Mouse (Mus musculus): ENCODE measurements around the gene Pla2g12b. TPM values are rescaled to one million over a fixed set of nuclear protein-coding genes. Genes with fewer than 3 reads are reported as not detected.
"Not testable (repeated sequence)": the region's sequence is repeated elsewhere in the genome, so short reads cannot be mapped to it uniquely, and the experiment has no call there.

Gene Pla2g12b
- not detected in 3 replicates for total RNA-seq (2017)

DNA sequence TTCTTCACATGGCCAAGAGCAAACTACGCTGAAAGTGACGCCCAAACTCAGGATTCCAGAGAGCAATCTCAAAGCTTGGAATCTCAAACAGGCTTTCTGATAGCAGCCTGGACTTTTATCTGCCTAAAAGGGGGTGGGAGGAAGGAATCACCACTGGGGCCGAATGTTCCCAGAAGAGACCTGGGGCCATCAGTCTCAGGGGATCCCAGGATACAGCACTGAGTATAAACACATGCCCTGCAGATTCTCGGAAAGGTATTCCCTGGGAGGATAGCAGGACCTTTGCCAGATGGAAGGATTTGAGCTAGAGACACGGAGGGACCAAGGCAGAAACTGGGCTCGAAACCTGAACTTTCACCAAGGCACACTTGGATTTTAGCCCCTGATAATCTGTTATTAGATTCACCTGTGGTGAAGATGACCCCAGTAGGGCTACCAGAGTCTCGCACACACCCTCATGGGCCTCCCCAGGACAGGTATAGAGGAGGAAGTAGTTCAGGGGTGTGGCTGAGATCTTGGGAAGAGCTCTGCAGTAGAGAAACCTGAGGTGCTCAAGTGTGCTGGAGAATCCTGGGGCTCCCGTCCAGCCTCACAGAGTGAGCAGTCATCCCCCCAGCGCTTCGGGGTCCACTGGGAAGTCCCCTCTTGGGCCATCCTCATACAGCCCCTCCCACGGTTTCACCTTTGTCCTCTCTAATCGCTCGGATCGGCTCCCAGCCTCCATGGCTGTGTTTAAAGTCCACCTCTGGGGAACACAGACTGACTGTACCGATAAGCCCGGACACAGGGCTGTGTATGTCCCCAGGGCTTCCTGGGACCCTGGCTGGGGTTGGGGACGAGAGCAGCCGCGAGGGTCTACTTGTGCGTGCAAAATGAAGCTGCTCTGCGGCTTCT, at the start of gene Pla2g12b:
TSS of gene Pla2g12b (plus strand) at position 762 of the 894 bp plus-strand sequence.
- no peak for ATAC-seq (replicated peaks; ENCODE audit: insufficient number of reproducible peaks, low FRiP score, low TSS enrichment, poor library complexity, severe bottlenecking)

DNA sequence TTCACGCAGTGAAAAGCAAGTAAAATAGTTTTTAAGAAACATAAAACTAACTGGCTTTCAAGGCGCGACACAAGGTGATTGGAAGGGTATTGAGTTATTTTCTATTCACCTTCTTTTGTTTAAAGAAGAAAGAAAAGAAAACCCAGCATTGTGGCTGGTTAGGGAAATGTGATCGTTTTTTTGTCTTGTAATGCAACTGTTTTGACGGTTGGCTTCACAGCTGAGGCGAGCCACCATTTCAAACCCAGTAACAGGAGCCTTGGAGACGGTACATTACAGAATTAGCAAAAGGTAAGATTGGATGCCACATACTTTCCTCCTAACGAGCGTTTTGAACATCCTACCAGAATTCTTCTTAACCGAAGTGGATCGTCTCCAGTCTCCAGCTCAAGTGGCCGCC, 49.3 kb upstream of the Pla2g12b start:
- no peak for ATAC-seq (replicated peaks; ENCODE audit: insufficient number of reproducible peaks, low FRiP score, low TSS enrichment, poor library complexity, severe bottlenecking)

DNA sequence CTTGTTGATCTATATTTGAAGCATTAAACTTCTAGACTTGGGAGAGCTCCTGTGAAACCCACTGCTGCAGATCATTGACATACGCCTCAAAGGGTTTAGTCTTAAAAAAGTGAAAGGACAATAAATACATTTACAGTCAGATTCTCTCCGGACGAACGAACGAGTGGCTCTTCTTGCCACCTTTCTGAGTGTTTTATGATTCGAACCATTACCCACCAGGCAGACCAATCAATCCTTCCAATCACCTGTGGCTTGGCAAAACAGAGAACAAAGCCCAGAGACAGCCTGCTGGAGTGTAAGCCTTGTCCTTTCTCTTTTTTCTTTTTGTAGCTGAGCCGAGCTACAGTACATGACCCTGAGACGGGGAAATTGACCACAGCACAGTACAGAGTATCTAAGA, 48.4 kb upstream of the Pla2g12b start:
- ATAC-seq (replicated peaks; ENCODE audit: insufficient number of reproducible peaks, low FRiP score, low TSS enrichment, poor library complexity, severe bottlenecking), result no peak

DNA sequence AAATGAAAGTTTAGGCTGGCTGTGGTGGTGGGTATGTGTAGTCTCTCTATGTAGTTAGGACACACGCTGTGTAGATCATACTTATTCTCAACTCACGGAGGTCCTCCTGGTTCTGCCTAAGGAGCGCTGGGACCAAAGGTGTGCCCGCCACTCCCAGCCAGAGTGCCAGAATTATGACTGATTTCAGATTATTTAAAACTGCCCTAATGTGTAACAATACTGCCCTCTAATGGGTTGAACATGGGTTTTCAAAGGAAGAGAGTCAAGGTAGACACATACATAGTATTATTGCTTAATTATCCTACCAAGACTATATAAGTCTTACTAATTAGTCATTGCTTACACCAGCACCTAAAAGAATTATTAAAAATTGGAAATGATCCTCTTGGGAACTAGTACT, 44.7 kb upstream of the Pla2g12b start:
- ATAC-seq (replicated peaks; ENCODE audit: insufficient number of reproducible peaks, low FRiP score, low TSS enrichment, poor library complexity, severe bottlenecking), result no peak

DNA sequence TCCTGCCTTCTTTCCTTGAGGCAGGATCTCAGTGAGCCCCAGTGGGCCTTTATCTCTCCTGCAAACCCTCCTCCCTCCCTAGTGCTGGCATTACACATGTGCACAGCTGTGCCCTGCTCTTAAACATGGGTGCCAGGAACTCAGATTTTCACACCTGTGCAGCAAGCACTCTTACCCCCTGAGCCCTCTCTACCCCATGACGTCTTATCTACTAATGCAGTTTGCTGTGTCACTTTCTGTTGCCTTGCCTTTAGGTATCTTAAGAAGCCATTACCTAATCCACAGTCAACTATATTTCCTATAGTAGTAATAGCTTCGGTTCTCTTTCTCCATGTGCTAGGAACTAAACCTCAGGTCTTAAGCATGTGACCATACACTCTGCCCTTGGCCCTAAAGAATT, 40.3 kb upstream of the Pla2g12b start:
- no peak for ATAC-seq (replicated peaks; ENCODE audit: insufficient number of reproducible peaks, low FRiP score, low TSS enrichment, poor library complexity, severe bottlenecking)

DNA sequence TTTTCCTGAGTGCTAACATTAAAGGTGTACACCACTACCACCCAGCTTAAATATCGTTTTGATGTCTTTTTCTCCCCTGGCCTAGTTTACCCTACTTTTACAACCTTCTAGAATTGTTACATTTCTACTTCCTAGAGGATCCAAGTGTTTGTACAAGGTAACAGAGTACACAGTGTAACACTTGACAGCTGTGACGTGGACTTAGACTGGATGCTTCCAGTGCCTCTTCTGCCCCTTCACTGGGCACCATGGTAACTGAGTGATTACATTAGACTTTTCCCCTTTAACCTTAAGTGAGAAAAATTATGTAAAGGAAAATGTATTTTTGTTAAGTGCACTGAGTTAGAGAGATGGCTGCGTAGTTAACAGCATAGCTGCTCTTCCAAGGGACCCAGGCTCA, 38.9 kb upstream of the Pla2g12b start:
- ATAC-seq (replicated peaks; ENCODE audit: insufficient number of reproducible peaks, low FRiP score, low TSS enrichment, poor library complexity, severe bottlenecking), result no peak

DNA sequence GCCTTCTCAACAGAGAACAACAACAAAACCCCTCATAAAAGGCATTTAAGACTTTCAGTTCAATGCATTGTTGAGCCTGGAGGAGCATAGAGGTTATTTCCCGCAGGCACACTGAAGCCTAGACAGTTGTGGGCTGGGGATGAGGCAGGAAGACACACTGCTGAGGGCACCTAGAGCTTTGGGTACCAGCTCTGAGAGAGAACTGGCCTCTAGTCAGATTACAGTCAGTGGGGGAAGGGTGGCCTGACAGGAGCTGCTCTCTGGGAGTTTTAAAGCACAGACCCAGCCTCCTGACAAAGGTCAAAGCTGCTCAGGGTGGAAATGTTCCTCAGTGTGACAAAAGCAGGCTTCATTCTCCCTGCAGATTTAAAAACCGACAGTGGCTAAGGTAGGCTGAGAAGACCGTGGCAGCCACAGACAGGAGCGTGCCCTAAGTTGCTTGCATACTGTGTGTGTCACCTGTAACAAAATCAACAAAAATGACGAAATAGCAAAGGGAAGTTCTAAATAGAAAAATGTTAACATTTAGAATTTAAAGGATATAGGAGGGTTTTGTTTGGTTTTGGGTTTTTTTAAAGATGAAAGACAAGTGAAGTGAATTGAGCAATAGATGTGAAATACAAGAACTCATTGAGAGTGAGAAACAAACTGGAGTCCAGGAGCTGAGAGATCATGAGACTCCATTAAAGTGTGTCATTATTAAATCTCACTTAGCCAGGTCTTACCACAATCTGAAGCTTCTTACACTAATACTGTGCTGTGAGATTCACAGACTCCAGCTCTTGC, 37.5 kb upstream of the Pla2g12b start:
- ATAC-seq (replicated peaks; ENCODE audit: insufficient number of reproducible peaks, low FRiP score, low TSS enrichment, poor library complexity, severe bottlenecking), result no peak

DNA sequence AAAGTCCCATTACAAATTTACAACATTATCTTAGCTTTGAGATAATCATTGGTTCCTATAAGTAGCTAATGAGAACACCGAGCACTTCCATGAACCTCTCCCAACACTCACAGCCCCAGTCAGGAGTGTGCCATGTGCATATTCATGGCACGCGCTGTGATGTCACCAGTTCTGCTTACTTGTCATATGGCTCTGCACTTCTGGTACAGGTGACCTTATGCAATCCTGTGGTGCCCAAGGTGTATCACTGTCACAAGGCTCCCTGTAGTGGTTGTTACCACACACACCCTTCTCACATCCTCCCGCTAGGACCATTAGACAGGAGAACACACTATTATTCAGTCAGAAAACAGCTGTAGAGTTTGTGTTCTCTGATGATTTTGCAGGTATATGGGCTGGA, 36.7 kb upstream of the Pla2g12b start:
- no peak for ATAC-seq (replicated peaks; ENCODE audit: insufficient number of reproducible peaks, low FRiP score, low TSS enrichment, poor library complexity, severe bottlenecking)

DNA sequence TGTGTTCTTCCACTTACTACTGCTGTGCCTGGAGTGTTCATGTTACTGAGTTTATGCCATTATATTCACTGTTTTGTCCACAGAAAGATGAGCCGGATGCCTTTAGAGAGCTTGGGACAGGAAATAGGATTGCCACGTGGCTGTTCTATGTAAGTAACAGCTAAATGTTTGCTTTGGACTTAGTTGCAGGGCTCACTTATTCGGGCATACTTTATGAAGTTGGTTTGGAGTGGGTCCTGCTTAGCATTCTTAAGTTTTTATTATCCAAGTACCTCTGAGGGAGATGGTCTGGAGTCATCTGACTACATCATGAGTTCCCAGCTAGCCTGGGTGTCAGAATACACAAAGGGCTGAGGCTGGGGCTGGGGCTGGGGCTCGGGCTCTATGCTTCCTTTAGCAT, 36.3 kb upstream of the Pla2g12b start:
- no peak for ATAC-seq (replicated peaks; ENCODE audit: insufficient number of reproducible peaks, low FRiP score, low TSS enrichment, poor library complexity, severe bottlenecking)

DNA sequence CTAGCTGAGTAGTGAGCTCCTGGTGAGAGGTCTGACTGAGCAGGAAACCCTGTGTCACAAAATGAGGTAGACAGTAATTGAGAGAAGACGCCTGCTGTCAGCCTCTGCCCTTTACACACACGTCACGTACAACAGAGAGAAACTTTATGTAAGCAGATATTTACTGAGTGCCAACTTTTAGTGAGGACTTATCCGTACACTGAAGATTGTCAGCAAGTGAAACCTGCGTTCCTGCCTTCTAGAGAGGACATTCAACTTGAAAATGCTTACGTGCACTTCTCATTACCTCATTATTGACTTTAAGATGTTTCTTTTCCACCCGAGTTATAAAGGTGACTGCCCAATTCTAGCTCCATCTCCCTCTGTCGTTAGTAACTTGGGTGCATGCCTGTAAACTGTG, 34.7 kb upstream of the Pla2g12b start:
- no peak for ATAC-seq (replicated peaks; ENCODE audit: insufficient number of reproducible peaks, low FRiP score, low TSS enrichment, poor library complexity, severe bottlenecking)

DNA sequence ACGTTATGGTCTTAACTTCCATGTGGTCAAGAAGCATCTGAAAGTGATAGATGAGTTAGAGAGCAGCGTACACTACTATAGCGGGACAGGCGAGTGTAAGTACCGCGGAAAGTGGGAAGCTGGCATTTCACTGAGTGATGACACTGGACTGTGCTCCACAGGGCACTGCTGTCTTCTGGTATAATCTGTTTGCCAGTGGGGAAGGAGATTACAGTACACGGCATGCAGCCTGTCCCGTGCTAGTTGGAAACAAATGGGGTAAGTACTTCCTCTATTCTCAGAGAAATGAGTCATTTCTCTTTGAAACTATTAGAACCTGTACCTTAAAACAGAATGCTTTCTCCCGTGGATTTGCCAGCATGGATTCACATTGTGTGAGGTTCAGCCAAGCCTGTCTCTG, 34.0 kb upstream of the Pla2g12b start:
- ATAC-seq (replicated peaks; ENCODE audit: insufficient number of reproducible peaks, low FRiP score, low TSS enrichment, poor library complexity, severe bottlenecking), result no peak

DNA sequence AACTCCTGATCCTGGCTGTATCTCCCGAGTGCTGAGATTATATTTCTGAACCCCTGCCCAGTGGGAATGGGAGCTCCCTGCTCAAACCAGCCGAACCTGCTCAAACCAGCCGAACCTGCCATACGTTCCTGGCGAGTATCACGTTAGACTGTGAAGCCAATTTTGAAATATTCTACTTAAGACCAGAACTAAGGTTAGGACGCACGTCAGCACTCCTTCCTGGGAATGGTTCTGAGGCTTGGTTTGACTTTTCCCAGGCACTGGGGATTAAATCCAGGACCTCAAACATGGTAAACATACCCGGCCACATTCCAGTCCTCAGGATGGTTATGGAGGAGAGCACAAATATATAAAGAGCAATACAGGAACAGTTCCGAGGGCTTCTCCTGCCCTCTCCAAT, 25.6 kb upstream of the Pla2g12b start:
- ATAC-seq (replicated peaks; ENCODE audit: insufficient number of reproducible peaks, low FRiP score, low TSS enrichment, poor library complexity, severe bottlenecking), result no peak

DNA sequence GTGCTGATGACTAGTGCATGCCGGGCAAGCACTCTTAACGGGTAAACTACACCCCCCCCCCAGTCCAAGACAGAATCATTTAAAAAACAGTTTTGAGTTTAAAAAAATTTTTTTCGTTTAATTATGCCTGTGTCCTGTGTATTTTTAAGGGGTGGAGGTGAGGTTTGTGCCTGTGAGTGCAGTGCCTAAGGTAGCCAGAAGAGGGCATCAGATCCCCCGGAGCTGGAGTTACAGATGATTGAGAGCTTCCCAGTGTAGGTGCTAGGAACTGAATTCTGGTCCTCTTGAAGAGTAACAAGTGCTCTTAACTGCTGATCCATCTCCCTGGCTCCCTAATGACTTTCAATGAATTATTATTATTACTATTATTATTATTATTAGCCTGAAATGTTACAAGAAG, 24.7 kb upstream of the Pla2g12b start:
- ATAC-seq (replicated peaks; ENCODE audit: insufficient number of reproducible peaks, low FRiP score, low TSS enrichment, poor library complexity, severe bottlenecking), result no peak

DNA sequence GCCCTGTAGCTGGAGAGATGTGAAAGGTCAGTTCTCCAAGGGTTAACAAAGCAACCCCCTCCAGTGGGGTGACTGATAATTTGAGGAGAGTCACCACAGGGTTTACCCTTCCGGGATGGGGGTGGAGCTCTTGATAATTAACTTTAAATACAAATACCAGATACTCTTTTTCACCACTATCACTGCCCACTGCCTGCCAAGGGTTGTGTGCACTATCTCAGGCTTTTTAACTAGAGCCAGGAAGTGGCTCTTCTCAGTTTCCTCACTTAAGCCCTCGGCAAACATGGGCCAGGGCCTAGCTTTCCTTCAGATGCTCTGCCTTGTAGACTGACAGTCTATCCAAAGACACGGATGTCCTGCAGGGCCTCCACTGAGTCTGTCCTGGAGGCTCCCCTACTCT, 23.5 kb upstream of the Pla2g12b start:
- no peak for ATAC-seq (replicated peaks; ENCODE audit: insufficient number of reproducible peaks, low FRiP score, low TSS enrichment, poor library complexity, severe bottlenecking)

DNA sequence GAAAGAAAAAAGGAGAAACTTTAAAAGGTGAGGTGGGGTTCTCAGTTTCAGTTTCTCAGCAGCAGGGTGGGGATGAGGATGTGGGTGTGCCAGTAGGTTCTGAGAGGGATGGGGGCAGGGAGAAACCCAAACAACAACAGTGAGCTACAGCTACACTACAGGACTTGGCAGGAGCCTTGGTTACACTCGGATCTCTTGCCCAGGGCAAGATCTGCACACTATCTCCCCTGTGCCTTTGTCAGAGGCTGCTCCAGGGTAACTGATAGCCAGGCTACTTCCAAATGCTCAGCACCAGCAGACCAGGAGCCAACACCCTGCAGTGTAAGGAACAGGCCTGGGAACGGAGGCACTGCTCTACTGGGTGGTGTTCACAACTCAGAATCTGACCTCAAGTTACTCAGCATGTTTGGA, 23.0 kb upstream of the Pla2g12b start:
- ATAC-seq (replicated peaks; ENCODE audit: insufficient number of reproducible peaks, low FRiP score, low TSS enrichment, poor library complexity, severe bottlenecking), result no peak

DNA sequence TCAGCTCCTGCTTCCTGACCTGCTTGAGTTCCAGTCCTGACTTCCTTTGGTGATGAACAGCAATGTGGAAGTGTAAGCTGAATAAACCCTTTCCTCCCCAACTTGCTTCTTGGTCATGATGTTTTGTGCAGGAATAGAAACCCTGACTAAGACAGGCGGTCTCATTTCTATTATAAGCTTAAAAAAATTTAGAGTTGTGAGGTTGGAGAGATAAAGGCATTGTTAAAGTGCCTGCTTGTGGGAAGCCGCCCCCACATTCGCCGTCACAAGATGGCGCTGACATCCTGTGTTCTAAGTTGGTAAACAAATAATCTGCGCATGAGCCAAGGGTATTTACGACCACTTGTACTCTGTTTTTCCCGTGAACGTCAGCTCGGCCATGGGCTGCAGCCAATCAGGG, 21.9 kb upstream of the Pla2g12b start:
- ATAC-seq (replicated peaks; ENCODE audit: insufficient number of reproducible peaks, low FRiP score, low TSS enrichment, poor library complexity, severe bottlenecking), result not testable (repeated sequence)

DNA sequence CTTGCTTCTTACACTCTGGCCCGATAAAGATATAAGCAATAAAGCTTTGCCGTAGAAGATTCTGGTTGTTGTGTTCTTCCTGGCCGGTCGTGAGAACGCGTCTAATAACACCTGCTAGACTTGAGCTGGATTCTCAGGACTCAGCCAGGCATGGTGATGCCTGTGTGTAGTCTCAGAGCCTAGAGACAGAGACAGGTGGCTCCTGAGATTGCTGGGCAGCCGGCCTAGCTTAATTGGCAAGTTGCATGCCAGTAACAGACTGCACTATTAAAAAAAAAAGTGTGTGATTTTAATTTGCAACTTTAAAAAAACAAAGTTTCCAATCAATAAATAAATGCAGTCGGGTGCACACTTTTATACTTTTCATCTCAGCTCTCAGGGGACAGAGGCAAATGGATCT, 16.5 kb upstream of the Pla2g12b start:
- ATAC-seq (replicated peaks; ENCODE audit: insufficient number of reproducible peaks, low FRiP score, low TSS enrichment, poor library complexity, severe bottlenecking), result no peak

DNA sequence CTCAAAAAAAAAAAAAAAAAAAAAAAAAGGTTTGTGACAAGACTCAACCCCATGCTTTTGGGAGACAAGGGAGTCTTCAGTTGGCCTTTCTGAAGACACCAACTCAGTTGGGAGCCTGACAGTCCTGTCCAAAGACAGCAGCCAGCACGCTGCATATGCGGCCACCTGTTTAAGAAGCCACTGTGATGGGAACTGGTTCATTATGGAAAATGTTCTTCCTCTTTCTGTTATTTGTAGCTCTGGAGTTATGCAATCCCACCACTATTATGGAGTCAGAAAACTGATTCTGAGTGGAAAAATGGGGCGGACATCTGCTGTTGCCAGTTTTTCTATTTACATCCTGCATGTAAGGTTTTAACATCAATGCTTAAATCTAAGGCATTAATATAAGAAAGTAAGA, 13.8 kb upstream of the Pla2g12b start:
- no peak for ATAC-seq (replicated peaks; ENCODE audit: insufficient number of reproducible peaks, low FRiP score, low TSS enrichment, poor library complexity, severe bottlenecking)

DNA sequence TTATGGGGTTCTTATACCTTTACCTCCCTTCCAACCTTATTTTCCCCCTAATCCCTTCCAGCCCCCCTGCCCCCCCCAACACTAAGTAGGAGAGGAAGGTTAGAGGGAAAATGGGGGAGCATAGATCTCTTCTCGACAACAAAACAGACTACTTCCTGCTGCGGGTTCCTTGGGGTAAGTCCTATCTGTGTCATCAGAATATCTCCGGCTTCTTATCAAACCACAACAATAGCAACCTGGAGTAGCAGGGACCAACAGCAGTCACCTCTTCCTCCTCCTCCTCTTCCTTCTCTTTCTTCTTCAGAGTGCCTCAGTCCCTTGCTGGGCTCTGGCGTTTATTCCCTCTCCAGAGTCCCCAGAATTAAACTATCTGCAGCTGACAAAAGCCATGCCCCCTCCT, 11.6 kb upstream of the Pla2g12b start:
- ATAC-seq (replicated peaks; ENCODE audit: insufficient number of reproducible peaks, low FRiP score, low TSS enrichment, poor library complexity, severe bottlenecking), result no peak

DNA sequence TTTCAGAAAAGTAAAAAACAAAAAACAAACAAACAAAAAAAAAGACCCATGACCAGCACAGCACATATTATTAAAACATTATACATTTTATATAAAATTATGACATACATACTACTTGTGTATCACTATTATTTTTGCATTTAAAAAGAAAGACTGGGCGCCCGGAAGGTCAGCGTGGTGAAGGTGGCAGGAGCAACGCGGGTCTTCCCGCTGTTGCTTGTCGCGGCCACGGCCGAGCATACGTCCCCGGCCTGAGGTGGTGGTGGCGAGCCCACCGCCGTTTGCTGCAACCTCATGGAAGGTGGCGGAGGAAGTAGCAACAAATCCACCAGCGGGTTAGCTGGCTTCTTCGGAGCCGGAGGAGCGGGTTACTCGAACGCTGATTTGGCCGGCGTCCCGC, 8.0 kb upstream of the Pla2g12b start, which contains the start of gene Gm10273:
TSS of gene Gm10273 (plus strand) at position 172 of the 400 bp plus-strand sequence.
- ATAC-seq (replicated peaks; ENCODE audit: insufficient number of reproducible peaks, low FRiP score, low TSS enrichment, poor library complexity, severe bottlenecking), result not testable (repeated sequence)

Data from monocyte, adult 5-6 weeks (primary cell).